Mouse (Mus musculus) lung, adult 18-20 months (tissue): ENCODE results near the gene Csnk2b.

ENCODE experiments used
- DNase-seq, 2 experiments: peaks; one replicate each; pipeline ENCODE4 v3.0.0; 2022; ENCODE audit warnings: mixed read lengths in 2 of 2

The Csnk2b gene

GRCm38 (mm10) chr17:35120745-35121142, 1.1 kb downstream of the Csnk2b start:
- no peak for DNase-seq

GRCm38 (mm10) chr17:35115046-35116019, 6.5 kb downstream of the Csnk2b start, which contains the start of gene Ly6g5b:
Gene Ly6g5b, minus strand, starts transcription at chr17:35115428.
- DNase-seq: no peak

GRCm38 (mm10) chr17:35111774-35112173, 10.1 kb downstream of the Csnk2b start:
- DNase-seq: no peak

GRCm38 (mm10) chr17:35108097-35108496, 13.8 kb downstream of the Csnk2b start, which contains the start of gene Ly6g5c:
Gene Ly6g5c, plus strand, starts transcription at chr17:35108279.
- DNase-seq: no peak

- no peak for DNase-seq
These were observed 15.3 kb downstream of the Csnk2b start for GRCm38 (mm10) chr17:35106522-35106921.

GRCm38 (mm10) chr17:35105740-35106389, 16.0 kb downstream of the Csnk2b start:
- peak; percentile 27 to 41 for DNase-seq

GRCm38 (mm10) chr17:35104754-35105153, 17.1 kb downstream of the Csnk2b start:
- DNase-seq: no peak

GRCm38 (mm10) chr17:35104079-35104478, 17.8 kb downstream of the Csnk2b start:
- DNase-seq: no peak

GRCm38 (mm10) chr17:35103221-35103690, 18.6 kb downstream of the Csnk2b start:
- no peak for DNase-seq

- no peak for DNase-seq
These were observed 19.6 kb downstream of the Csnk2b start for GRCm38 (mm10) chr17:35102299-35102698.

GRCm38 (mm10) chr17:35101161-35101560, 20.7 kb downstream of the Csnk2b start:
- DNase-seq: no peak

- no peak for DNase-seq
These were observed 21.6 kb downstream of the Csnk2b start for GRCm38 (mm10) chr17:35100196-35100765.

GRCm38 (mm10) chr17:35097164-35097655, 24.6 kb downstream of the Csnk2b start:
- DNase-seq: no peak

- no peak for DNase-seq
These were observed 25.3 kb downstream of the Csnk2b start for GRCm38 (mm10) chr17:35096597-35096996.

GRCm38 (mm10) chr17:35094475-35095365, 27.1 kb downstream of the Csnk2b start:
- no peak for DNase-seq

GRCm38 (mm10) chr17:35092403-35093198, 29.3 kb downstream of the Csnk2b start:
- DNase-seq: peak; percentile 33 to 55

- DNase-seq: peak in 1 of 2 experiments; percentile 6
These were observed 31.5 kb downstream of the Csnk2b start for GRCm38 (mm10) chr17:35090166-35090932.

- peak; percentile 93 to 96 for DNase-seq
These were observed 32.8 kb downstream of the Csnk2b start, which contains the start of gene Abhd16a for GRCm38 (mm10) chr17:35088825-35089644. Gene Abhd16a, plus strand, starts transcription at chr17:35089263.

- DNase-seq: peak in 1 of 2 experiments; percentile 4
These were observed 33.7 kb downstream of the Csnk2b start for GRCm38 (mm10) chr17:35088151-35088550.
